Mouse (Mus musculus): ENCODE results near the gene Acaa1b.

Acaa1b gene

GRCm38 (mm10) chr9:119156278-119157201, at the start of gene Acaa1b:
Acaa1b (minus strand) TSS chr9:119157093.
- DNase-seq (ENCODE audit: low spot score in 2 of 2) = peak; percentile 46 to 72

GRCm38 (mm10) chr9:119206666-119207065, 49.8 kb upstream of the Acaa1b start:
- no peak for DNase-seq (ENCODE audit: low spot score in 2 of 2)

DNA sequence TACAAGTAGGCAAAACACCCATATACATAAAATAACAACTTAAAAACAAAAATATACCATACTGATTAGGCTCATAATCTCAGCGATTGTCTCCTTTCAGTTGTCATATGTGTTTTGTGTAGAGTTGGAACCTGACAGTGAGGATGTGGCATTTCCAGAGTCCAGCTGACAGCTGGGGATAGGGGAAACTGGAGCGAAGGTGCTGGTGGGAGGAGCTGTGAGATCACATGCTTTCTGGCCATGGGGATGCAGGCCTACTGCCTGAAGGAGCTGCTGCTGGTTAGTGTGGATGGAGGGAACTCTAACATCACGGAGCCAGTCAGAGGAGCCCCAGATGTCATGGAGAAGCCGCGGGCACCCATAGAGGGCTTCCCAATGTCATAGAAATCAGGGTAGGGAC, 48.9 kb upstream of the Acaa1b start:
- no peak for DNase-seq (ENCODE audit: low spot score in 2 of 2)

DNA sequence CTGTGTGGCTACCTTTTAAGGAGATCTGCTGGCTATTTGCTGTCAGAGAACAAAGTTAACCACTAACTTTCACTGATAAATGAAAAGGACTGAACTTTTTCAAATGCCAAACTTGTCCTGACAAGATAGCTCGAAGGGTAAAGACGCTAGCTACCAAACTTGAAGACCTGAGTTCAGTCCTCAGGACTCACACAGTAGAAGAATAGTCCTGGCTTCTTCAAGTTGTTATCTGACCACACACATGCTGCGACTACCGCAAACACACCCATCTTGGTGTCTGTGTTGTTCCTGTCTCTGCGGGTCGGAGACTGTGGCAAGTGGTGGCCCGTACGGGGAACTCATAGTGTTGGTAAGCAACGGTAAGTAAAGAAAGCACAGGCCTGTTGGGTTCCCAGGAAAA, 46.7 kb upstream of the Acaa1b start:
- no peak for DNase-seq (ENCODE audit: low spot score in 2 of 2)

GRCm38 (mm10) chr9:119201653-119202052, 44.8 kb upstream of the Acaa1b start:
- DNase-seq (ENCODE audit: low spot score in 2 of 2) = no peak

DNA sequence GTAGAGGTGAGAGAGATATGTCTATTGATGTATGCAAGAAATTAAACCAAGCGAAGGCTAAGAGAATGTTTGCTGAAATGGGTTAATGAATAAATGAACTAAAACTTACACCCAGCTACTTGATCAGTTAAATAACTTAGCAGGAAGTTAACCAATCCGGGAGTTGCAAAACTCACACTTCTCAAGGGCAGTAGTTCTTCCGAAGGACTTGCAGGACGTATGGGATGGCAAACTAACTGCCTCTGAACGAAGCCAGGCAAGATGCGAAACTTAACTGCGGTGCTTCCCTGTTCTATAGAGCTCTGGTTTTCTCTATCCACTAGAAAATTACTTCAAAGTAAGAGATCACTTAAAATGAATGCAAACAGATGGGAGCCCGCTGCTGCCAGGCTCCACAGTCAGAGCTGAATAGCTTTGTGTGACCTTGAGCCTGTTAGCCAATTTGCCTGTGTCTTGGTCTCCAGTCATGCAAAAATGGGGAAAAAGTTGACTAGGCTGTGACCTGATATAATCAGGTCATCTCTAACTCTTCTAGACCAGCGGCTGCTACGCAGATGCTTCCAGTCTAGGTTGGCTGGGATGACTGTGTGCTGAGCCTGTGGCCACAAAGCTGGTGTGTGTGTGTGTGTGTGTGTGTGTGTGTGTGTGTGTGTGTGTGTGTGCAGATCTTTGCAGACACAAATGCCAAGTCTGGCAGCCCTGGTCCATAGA, 42.4 kb upstream of the Acaa1b start:
- DNase-seq (ENCODE audit: low spot score in 2 of 2) = no peak

DNA sequence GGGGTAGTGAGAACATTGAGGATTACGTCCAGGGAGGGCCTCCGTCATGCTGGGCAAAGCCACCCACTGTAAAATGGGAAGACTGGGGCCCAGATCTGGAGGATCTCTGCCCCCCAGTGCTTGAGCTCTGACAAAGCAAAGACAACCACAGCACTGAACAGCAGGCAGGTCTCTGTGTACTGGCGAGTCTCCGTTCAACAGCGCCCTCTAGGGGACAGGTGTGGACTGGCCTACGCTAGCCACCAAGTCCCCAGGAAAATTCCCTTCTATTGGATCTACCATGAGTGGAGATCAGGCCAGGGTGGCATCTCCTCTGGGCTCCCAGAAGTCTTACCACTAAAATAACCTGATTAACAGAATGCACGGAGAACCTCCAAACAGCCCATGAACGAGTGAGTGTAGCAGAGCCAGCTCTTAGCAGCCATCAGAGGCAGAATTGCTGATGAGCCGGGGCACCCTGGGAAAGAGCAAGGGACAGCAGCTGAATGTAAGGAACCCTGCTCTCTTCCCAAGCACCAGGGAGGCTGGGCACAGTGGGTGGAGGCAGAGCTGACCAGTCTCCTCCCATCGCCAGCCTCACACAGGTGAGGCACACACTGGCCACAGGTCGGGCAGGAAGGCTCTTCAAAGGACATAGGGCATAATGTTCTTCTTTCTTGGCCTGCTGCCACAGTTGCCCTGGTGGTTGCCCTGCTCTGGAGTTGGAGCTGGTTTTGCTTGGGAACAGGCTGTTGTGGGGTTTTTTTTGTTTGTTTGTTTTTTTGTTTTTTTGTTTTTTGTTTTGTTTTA, 35.5 kb upstream of the Acaa1b start:
- DNase-seq (ENCODE audit: low spot score in 2 of 2) = no peak

- no peak for DNase-seq (ENCODE audit: low spot score in 2 of 2)
These were observed 24.4 kb upstream of the Acaa1b start for GRCm38 (mm10) chr9:119181241-119181728.

DNA sequence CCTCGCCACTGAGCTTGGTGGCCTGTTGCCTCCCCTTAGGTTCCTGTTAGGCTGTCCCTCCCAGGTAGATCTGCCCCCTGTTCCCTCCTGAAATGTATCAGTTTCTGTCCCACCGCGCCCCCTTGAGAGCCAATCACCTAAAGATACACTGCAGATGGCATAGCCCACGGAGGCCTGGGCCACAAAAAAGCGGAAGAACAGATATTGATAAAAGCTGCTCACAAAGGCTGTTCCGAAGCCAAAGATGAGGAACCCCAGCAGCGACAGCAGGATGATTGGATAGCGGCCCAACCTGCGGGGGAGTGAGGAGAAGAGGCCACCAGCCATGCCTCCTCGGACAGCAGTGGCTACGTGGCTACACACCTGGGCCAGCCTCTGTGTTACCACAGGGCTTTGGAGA, 22.4 kb upstream of the Acaa1b start:
- DNase-seq (ENCODE audit: low spot score in 2 of 2) = no peak

- no peak for DNase-seq (ENCODE audit: low spot score in 2 of 2)
These were observed 10.7 kb upstream of the Acaa1b start for GRCm38 (mm10) chr9:119167608-119168007.

DNA sequence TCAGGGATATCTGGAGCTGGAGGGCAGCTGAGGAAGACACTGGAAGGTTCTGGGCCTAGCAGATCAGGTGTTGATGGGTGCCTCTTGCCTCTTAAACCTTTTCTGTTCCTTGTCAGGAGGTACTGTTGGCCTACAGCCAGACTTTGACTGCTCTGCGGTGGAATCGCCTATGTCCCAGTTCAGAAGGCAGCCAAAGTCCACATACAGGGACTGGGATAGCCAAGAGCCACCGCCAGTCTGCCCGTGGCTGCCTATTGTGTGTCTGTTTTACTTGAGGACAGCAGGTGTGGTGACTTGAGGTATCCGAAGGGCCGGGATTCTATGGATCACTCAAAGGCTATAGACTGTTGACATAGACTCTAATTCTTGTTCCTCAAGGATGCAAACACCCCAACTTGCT, 8.7 kb upstream of the Acaa1b start:
- no peak for DNase-seq (ENCODE audit: low spot score in 2 of 2)

DNA sequence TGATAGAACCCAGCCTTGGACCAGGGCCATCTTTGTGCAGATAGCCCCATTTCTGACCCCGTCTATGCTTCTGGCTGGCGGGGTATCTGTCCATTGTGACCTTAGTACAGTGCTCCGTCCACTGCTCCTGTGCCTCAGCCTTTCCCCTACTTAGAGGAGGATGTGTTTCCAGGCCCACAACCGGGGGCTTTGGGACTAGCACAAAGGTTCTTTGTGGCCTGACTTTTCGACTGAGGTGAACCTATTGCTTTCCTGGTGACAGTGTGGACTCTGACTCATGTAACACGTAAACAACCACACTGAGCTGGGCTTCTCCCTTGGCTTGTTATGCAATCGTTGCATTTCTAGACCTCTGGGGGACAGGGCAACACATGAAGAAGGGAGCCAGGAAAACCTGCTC, 7.8 kb upstream of the Acaa1b start:
- no peak for DNase-seq (ENCODE audit: low spot score in 2 of 2)

DNA sequence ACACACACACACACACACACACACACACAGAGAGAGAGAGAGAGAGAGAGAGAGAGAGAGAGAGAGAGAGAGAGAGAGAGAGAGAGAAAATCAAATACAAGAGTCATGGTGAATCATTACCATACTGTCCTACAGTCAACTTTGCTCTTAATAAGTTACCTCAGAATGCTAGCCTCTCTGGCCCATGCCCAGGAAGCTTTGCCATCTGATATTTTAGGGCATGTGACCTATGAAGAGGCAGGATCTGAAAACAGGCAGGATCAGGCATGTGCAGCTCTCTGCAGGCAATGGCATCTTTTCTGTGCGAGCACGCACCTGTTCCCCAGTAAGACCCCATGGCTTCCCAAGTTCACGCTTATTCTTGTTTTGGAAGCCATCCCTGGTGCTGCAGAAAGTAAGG, 3.8 kb upstream of the Acaa1b start:
- DNase-seq (ENCODE audit: low spot score in 2 of 2) = no peak

DNA sequence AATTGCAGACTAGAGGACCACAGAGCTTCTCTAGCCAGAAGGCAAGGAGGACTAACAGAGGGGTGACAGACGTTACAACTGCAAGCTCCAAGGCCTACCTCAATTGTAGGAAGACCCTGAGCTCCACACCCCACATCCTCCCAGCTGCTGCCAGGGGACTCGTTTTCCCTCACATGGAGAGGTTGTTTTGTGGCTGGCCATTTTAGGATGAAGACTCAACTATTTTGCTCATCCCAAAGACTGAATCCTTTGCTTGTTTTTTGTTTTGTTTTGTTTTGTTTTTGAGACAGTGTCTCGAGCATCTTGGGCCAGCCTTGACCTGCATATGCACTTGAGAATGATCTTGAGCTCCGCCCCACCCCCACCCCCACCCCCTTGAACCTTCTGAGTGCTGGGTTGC, 2.0 kb upstream of the Acaa1b start, which contains the start of gene Gm47289:
Gene Gm47289 (plus strand): TSS at position 301 of the 400 bp plus-strand sequence.
- DNase-seq (ENCODE audit: low spot score in 2 of 2) = no peak

- no peak for DNase-seq (ENCODE audit: low spot score in 2 of 2)
These were observed 1.1 kb downstream of the Acaa1b start for GRCm38 (mm10) chr9:119155826-119156225.

- DNase-seq (ENCODE audit: low spot score in 2 of 2) = no peak
These were observed 1.5 kb downstream of the Acaa1b start for GRCm38 (mm10) chr9:119155416-119155815.

DNA sequence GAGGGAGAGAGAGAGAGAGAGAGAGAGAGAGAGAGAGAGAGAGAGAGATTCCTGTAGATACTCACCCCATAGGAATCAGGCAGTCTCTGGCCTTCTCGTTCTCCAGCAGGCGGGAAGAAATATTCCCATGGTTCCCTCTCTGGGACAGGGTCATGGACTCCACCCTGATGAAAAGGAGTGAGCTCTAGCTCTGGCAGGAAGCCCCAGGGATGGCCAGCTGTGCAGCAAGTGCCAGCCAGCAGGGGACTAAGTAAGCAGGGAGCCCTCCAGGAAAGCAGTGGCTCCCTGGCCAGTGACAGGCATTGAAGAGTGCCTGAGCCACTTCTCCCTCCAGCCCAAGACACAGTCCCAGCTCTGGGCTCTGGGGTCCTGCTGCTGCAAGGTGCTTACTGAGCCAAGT, 5.1 kb downstream of the Acaa1b start:
- no peak for DNase-seq (ENCODE audit: low spot score in 2 of 2)

DNA sequence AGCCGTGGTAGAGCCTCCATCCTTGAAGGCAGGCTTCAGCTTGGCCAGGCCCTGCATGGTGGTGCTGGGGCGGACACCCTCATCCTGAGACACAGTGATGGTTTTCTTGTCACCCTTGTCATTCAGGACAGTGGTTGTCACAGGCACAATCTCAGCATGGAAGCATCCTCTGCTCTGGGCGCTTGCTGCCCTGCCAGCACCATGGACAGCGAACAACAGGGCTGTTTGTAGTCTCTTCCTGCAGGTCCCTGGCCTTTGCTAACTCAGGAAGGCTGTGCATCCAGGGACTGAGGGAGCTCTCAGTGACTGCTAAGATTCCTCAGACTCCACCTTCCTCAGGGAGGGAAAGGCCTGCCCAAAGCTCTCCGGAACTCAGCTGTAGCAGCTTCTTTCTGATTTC, 7.3 kb downstream of the Acaa1b start:
- no peak for DNase-seq (ENCODE audit: low spot score in 2 of 2)

DNA sequence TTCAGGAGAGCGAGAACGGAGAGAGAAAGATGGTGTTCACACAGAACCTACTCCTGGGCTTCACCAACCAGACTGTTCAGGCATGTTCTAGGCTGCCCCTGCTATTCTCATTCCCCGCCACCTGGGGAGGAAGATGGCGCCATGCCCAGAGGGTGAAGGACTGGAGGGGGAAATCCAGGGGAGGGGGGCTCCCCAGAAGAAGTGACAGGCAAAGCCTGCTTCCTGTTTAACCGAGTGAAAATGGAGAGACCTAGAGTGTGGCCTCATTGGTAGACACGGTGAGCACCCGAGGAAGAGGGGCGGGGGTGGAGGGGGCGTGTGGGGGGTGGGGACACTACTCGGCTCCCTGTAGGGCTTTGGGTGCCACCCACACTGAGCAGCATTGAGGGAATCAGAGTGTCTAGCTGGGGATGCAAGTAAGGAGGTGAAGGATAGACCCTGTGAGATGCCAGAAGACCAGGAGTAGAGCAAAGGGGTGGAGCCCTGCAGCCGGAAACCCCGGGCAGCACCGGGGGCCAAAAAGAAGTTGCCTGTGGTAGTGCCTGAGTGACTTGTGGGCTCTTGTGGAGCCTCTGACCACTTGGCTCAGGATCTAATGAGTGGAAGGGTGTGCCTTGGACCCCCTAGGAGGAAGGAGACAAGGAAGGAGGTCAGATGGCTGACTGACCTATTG, 10.7 kb downstream of the Acaa1b start:
- no peak for DNase-seq (ENCODE audit: low spot score in 2 of 2)

GRCm38 (mm10) chr9:119145638-119146037, 11.3 kb downstream of the Acaa1b start:
- DNase-seq (ENCODE audit: low spot score in 2 of 2) = no peak

- no peak for DNase-seq (ENCODE audit: low spot score in 2 of 2)
These were observed 11.8 kb downstream of the Acaa1b start for GRCm38 (mm10) chr9:119145137-119145536.
